Mouse (Mus musculus): ENCODE results near the gene Catip.

DNA sequence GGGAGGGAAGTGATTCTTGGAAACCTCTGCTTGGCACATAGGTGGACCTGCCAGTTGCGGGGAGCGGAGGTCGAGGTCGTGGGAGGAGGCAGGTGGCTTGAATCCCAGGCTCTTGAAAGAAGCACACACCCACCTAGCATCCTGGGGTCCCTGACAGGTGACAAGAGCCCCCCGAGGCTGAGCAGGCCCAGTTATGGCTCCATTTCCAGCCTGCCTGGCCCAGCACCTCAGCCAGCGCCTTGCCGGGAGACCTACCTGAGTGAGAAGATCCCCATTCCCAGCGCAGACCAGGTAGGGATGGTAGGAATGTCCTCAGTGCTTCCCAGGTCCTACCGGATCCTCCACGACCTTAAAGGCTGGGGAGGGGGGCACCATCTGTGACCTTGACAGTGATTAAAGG, 13.7 kb downstream of the Catip start:
- TF ChIP-seq GATA1 (IDR thresholded peaks at IDR 0.05; ENCODE audit: borderline replicate concordance, low read length) (no peak), FLI1 (IDR thresholded peaks at IDR 0.05; ENCODE audit: low read length) (no peak)
